Mouse (Mus musculus) heart, embryonic 11.5 days (tissue): Measurements from ENCODE around the gene Chst1. TPM values are rescaled to one million over a fixed set of nuclear protein-coding genes. Genes with fewer than 3 reads are reported as not detected.

Experiments
- ATAC-seq: fragments of 200-750 bp; cut with Nextera tagmentation; replicated peaks from 2 replicates; pipeline ENCODE4 v1.8.0; 2017; ENCODE audit warnings: moderate library complexity; ENCODE audit not compliant: insufficient number of reproducible peaks, low FRiP score, low TSS enrichment
- H3K27ac ChIP-seq: fragments of 300-500 bp; sonication (generic); 2 replicates; pipeline ENCODE4 v1.5.1; 2014; ENCODE audit warnings: mild to moderate bottlenecking, low read depth, low read length
- H3K27me3 ChIP-seq: fragments of 300-500 bp; sonication (generic); 2 replicates; pipeline ENCODE4 v1.6.1; 2014; ENCODE audit warnings: mild to moderate bottlenecking, low read length, mixed read lengths; ENCODE audit not compliant: control insufficient read depth, insufficient read depth
- H3K36me3 ChIP-seq: fragments of 300-500 bp; sonication (generic); 2 replicates; pipeline ENCODE4 v1.6.1; 2014; ENCODE audit warnings: mild to moderate bottlenecking, low read length, moderate library complexity, mixed read lengths; ENCODE audit not compliant: control insufficient read depth, insufficient read depth
- H3K4me1 ChIP-seq: fragments of 300-500 bp; sonication (generic); 2 replicates; pipeline ENCODE4 v1.6.1; 2014; ENCODE audit warnings: low read length; ENCODE audit not compliant: control insufficient read depth, insufficient read depth
- H3K4me2 ChIP-seq: fragments of 300-500 bp; sonication (generic); 2 replicates; pipeline ENCODE4 v1.6.1; 2014; ENCODE audit warnings: mild to moderate bottlenecking, moderate library complexity
- H3K4me3 ChIP-seq: fragments of 300-500 bp; sonication (generic); 2 replicates; pipeline ENCODE4 v1.5.1; 2014; ENCODE audit warnings: low read depth, low read length
- H3K9ac ChIP-seq: fragments of 300-500 bp; sonication (generic); 2 replicates; pipeline ENCODE4 v1.6.1; 2014; ENCODE audit warnings: mild to moderate bottlenecking, low read depth, low read length, moderate library complexity
- H3K9me3 ChIP-seq: fragments of 300-500 bp; sonication (generic); replicated peaks from 2 replicates; pipeline ENCODE4 v1.6.1; 2016; ENCODE audit warnings: low read length; ENCODE audit not compliant: control insufficient read depth
- WGBS: fragments of 180-500 bp; shearing (Covaris S2); extraction: QIAGEN DNeasy Blood & Tissue Kit; methylation state at CpG from one replicate; pipeline ENCODE4 v1.1.7; 2014; ENCODE audit not compliant: insufficient replicate concordance; 5-methylcytosine and 5-hydroxymethylcytosine counted together
- polyA plus RNA-seq: library from polyadenylated mRNA; unstranded; fragments of >200 nt; fragmentation: Nextera tagmentation; extraction: Ambion mirVana; gene quantifications from 2 replicates; pipeline ENCODE4 v1.2.1, GENCODE M21; 2014

Gene Chst1
- polyA plus RNA-seq, 1 experiment from 2014 or later, result 1.1 TPM

GRCm38 (mm10) chr2:92587806-92588205 is 11.7 kb upstream of the Chst1 start:
- Histone ChIP-seq H3K9ac (no peak overlapping the region), H3K4me3 (no peak overlapping the region), H3K9me3 (no peaks in the 10 kb centered on the region), H3K27ac (no peak overlapping the region), H3K4me1 (no peaks in the 10 kb centered on the region), H3K27me3 (no peaks in the 10 kb centered on the region), H3K36me3 (no peaks in the 10 kb centered on the region), H3K4me2 (no peak overlapping the region)
- whole genome bisulfite sequencing, result 85% methylated on average over 2 of the region's 2 CpGs
- ATAC-seq, result no peak

- Histone ChIP-seq H3K9ac (no peak overlapping the region), H3K27me3 (peaks cover 22% of the 10 kb centered on the region), H3K36me3 (no peaks in the 10 kb centered on the region), H3K4me1 (no peaks in the 10 kb centered on the region), H3K9me3 (no peaks in the 10 kb centered on the region), H3K4me3 (no peak overlapping the region), H3K4me2 (no peak overlapping the region), H3K27ac (no peak overlapping the region)
- ATAC-seq, result no peak
- 47% methylated on average over 11 of the region's 11 CpGs for WGBS
Measured at GRCm38 (mm10) chr2:92594929-92595730, 4.4 kb upstream of the Chst1 start.

- H3K36me3 ChIP-seq, result no peaks in the 10 kb centered on the region
- peaks cover 43% of the 10 kb centered on the region for H3K27me3 ChIP-seq
- ATAC-seq, result no peak
- H3K27ac ChIP-seq, result no peak overlapping the region
- H3K9me3 ChIP-seq, result no peaks in the 10 kb centered on the region
- H3K4me3 ChIP-seq, result no peak overlapping the region
- H3K4me1 ChIP-seq, result peaks cover 6% of the 10 kb centered on the region; the same call in 1 of the 2 replicates
- no peak overlapping the region for H3K4me2 ChIP-seq
- H3K9ac ChIP-seq, result no peak overlapping the region
- WGBS, result 10% methylated on average over 7 of the region's 7 CpGs
Measured at GRCm38 (mm10) chr2:92597291-92597690, 2.2 kb upstream of the Chst1 start.

GRCm38 (mm10) chr2:92598941-92599486 is 493 bp upstream of the Chst1 start:
- H3K27ac ChIP-seq, result no peak overlapping the region
- ATAC-seq, result no peak

GRCm38 (mm10) chr2:92600348-92600670 is 802 bp downstream of the Chst1 start:
- peaks cover 6% of the 10 kb centered on the region; the same call in 1 of the 2 replicates for H3K4me1 ChIP-seq
- H3K27me3 ChIP-seq, result peaks cover 54% of the 10 kb centered on the region
- H3K9ac ChIP-seq, result peak overlapping the region; percentile 61
- ATAC-seq, result no peak
- WGBS, result under 1% methylated on average over 17 of the region's 17 CpGs
- peak overlapping the region; percentile 64 for H3K4me3 ChIP-seq
- H3K4me2 ChIP-seq, result peak overlapping the region; percentile 98
- no peak overlapping the region for H3K27ac ChIP-seq
- H3K9me3 ChIP-seq, result no peaks in the 10 kb centered on the region
- no peaks in the 10 kb centered on the region for H3K36me3 ChIP-seq

More at GRCm38 (mm10) chr2:92598941-92599486, 493 bp upstream of the Chst1 start:
- Histone ChIP-seq H3K36me3 (no peaks in the 10 kb centered on the region), H3K4me1 (peaks cover 6% of the 10 kb centered on the region; the same call in 1 of the 2 replicates), H3K27me3 (peaks cover 56% of the 10 kb centered on the region), H3K4me2 (peak overlapping the region; percentile 98), H3K9me3 (no peaks in the 10 kb centered on the region), H3K4me3 (peak overlapping the region; percentile 64), H3K9ac (no peak overlapping the region)
- 34% methylated on average over 8 of the region's 11 CpGs for WGBS

- Histone ChIP-seq H3K27ac (no peak overlapping the region), H3K4me3 (no peak overlapping the region), H3K4me2 (no peak overlapping the region; the same call in 1 of the 2 replicates), H3K36me3 (no peaks in the 10 kb centered on the region), H3K4me1 (peaks cover 6% of the 10 kb centered on the region; the same call in 1 of the 2 replicates), H3K9me3 (no peaks in the 10 kb centered on the region), H3K27me3 (peaks cover 53% of the 10 kb centered on the region), H3K9ac (no peak overlapping the region)
- 32% methylated on average over 4 of the region's 4 CpGs for WGBS
- no peak for ATAC-seq
Measured at GRCm38 (mm10) chr2:92601246-92601645, 1.7 kb downstream of the Chst1 start.

GRCm38 (mm10) chr2:92602073-92602472 is 2.6 kb downstream of the Chst1 start:
- ATAC-seq, result no peak

GRCm38 (mm10) chr2:92603591-92603990 is 4.1 kb downstream of the Chst1 start:
- no peak overlapping the region for H3K9ac ChIP-seq
- H3K36me3 ChIP-seq, result no peaks in the 10 kb centered on the region
- 69% methylated on average over 5 of the region's 5 CpGs for WGBS
- peaks cover 6% of the 10 kb centered on the region; the same call in 1 of the 2 replicates for H3K4me1 ChIP-seq
- no peak overlapping the region for H3K27ac ChIP-seq
- H3K4me3 ChIP-seq, result no peak overlapping the region
- H3K27me3 ChIP-seq, result peaks cover 43% of the 10 kb centered on the region
- H3K9me3 ChIP-seq, result no peaks in the 10 kb centered on the region
- no peak for ATAC-seq
- H3K4me2 ChIP-seq, result no peak overlapping the region

More at GRCm38 (mm10) chr2:92602073-92602472, 2.6 kb downstream of the Chst1 start:
- 21% methylated on average over 12 of the region's 12 CpGs for WGBS
- Histone ChIP-seq H3K27me3 (peaks cover 50% of the 10 kb centered on the region), H3K9me3 (no peaks in the 10 kb centered on the region), H3K27ac (no peak overlapping the region), H3K4me3 (no peak overlapping the region), H3K4me1 (peaks cover 6% of the 10 kb centered on the region; the same call in 1 of the 2 replicates), H3K4me2 (no peak overlapping the region), H3K36me3 (no peaks in the 10 kb centered on the region), H3K9ac (no peak overlapping the region)
